Mouse (Mus musculus): ENCODE results near the gene C1qa.

DNA sequence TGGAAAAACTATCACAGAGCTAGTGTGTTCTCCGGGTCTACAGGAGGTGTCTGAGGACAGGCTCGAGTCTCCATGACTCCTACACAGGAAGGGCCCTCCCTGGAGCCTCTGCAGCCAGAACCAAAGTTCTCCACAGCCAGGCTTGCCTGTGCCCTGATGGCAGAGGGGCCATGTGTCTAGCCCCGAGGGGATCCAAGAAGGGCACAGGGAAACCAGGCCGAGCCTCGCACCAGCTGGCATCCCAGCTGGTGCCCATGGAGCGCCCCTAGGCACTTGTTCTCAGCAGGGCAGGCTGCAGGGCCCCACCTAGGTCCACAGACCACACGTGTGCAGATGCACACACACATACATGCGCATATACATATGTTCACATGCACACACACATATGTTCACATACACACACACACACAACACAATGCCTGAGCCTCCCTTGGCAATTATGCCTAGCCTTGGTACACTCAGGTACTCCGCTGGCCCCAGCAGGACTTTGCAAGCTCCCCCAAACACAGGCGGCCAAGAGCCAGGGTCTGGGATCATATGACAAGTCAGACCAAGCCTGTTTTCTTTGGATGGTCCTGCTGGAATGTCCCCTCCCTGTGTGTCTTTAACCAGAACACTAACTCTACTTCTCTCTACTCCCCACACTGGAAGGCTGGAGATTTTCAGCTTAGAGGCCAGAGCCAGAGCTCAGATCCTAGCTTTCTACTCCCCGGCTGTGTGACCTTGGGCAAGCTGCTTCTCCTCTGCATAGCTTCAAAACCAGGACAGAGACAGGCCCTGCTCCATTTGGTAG lies 46.2 kb upstream of the C1qa start:
- no peak for TF ChIP-seq NRF1 (IDR thresholded peaks at IDR 0.05; ENCODE audit: insufficient read depth, low read depth, low read length, poor library complexity, severe bottlenecking)
- TF ChIP-seq ZMIZ1 (IDR thresholded peaks at IDR 0.05; ENCODE audit: low read depth, low read length): no peak
- no peak for TF ChIP-seq GATA1 (IDR thresholded peaks at IDR 0.05; ENCODE audit: low read depth, low read length)
- TF ChIP-seq ELF1 (IDR thresholded peaks at IDR 0.05; ENCODE audit: low read depth, low read length): no peak
- TF ChIP-seq CTCF (IDR thresholded peaks at IDR 0.05 in 2 of 3, conservative IDR thresholded peaks at IDR 0.05 in 1 of 3; ENCODE audit: control insufficient read depth in 1 of 3, insufficient read depth in 1 of 3, low read depth in 2 of 3, low read length in 3 of 3, poor library complexity in 1 of 3, severe bottlenecking in 1 of 3): no peak
- no peak for TF ChIP-seq USF2 (IDR thresholded peaks at IDR 0.05; ENCODE audit: borderline replicate concordance in 1 of 2, insufficient read depth in 1 of 2, low read depth in 1 of 2, low read length in 2 of 2)
- TF ChIP-seq ZKSCAN1 (IDR thresholded peaks at IDR 0.05; ENCODE audit: low read depth, low read length): no peak
- no peak for TF ChIP-seq SMC3 (IDR thresholded peaks at IDR 0.05; ENCODE audit: low read depth, low read length)
- no peak for TF ChIP-seq CHD2 (IDR thresholded peaks at IDR 0.05; ENCODE audit: low read length)
- no peak for TF ChIP-seq MAX (IDR thresholded peaks at IDR 0.05; ENCODE audit: low read length)
- no peak for TF ChIP-seq ZC3H11A (IDR thresholded peaks at IDR 0.05; ENCODE audit: low read depth, low read length)
- TF ChIP-seq MAFK (IDR thresholded peaks at IDR 0.05; ENCODE audit: borderline replicate concordance, low read depth, low read length): no peak
- TF ChIP-seq HCFC1 (IDR thresholded peaks at IDR 0.05; ENCODE audit: low read depth, low read length): no peak

All from MEL (cell line).